In the genomic region with DNA sequence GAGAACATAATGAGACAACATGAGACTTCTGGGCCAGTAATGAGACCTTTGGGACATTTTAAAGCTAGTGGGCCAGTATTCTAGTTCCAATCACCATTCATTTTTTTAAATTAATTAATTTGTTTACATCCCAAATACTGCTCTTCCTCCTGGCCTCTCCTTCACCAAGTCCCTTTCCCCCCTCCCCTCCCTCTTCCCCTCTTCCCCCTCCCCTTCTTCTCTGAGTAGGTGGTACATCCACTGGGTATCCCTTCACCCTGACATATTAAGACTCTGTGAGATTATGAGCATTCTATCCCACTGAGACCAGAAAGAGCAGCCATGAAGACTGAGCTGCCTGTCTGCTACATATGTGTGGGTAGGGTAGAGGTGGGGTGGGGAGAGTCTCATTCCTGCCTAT, we compare ENCODE assay signal across 19 mouse cellular contexts.
"Had no signal": no experiment of that assay in that cellular context is flagged by ENCODE, and none has a peak within 500 bp of the region (broad histone marks: within the 10 kb centered on the region; RNA-seq: fewer than 3 reads in every experiment).

No protein-coding gene starts in this region.

- H3K36me3 ChIP-seq: limb, embryonic 12.5 days; limb, embryonic 15.5 days; neural tube, embryonic 13.5 days; stomach, embryonic 15.5 days had no signal

- H3K9me3 ChIP-seq: limb, embryonic 12.5 days; limb, embryonic 15.5 days; neural tube, embryonic 13.5 days; stomach, embryonic 15.5 days had no signal

- H3K27ac ChIP-seq: limb, embryonic 12.5 days; limb, embryonic 15.5 days; liver, embryonic 14.5 days; macrophage; neural tube, embryonic 13.5 days; stomach, embryonic 15.5 days had no signal

- H3K4me3 ChIP-seq: limb, embryonic 12.5 days; limb, embryonic 15.5 days; myocyte; neural tube, embryonic 13.5 days; stomach, embryonic 15.5 days had no signal

- H3K9ac ChIP-seq: limb, embryonic 12.5 days; limb, embryonic 15.5 days; liver, embryonic 14.5 days; liver, postnatal 0 days; lung, embryonic 14.5 days; neural tube, embryonic 13.5 days; stomach, embryonic 15.5 days had no signal

- DNase-seq: kidney, adult 9 months; kidney, postnatal 14 days; kidney, postnatal 4 days; left cerebral cortex, postnatal 4 days; liver, postnatal 0 days; lung, embryonic 14.5 days; retina, postnatal 1 day; right cerebral cortex, postnatal 25 days; spleen, adult 18-20 months; thymus, postnatal 25 days had no signal

- H3K4me2 ChIP-seq: limb, embryonic 12.5 days; limb, embryonic 15.5 days; liver, embryonic 11.5 days; lung, embryonic 14.5 days; neural tube, embryonic 13.5 days; stomach, embryonic 15.5 days had no signal

- H3K4me1 ChIP-seq: limb, embryonic 12.5 days; limb, embryonic 15.5 days; neural tube, embryonic 13.5 days; stomach, embryonic 15.5 days had no signal

- H3K27me3 ChIP-seq: limb, embryonic 12.5 days; limb, embryonic 15.5 days; neural tube, embryonic 13.5 days; stomach, embryonic 15.5 days had no signal

- ATAC-seq: liver, postnatal 0 days; lung, postnatal 0 days had no signal
